Mouse (Mus musculus) MEL (cell line): ENCODE results near the gene Mfsd8. TPM values are rescaled to one million over a fixed set of nuclear protein-coding genes. Genes with fewer than 3 reads are reported as not detected.

ENCODE experiments used
- DNase-seq: peaks from one replicate; pipeline ENCODE4 v3.0.0; 2011; ENCODE audit warnings: low read depth, low spot score
- H3K27ac ChIP-seq: 2 replicates; pipeline ENCODE4 v1.5.1; 2012; ENCODE audit warnings: low read depth, mild to moderate bottlenecking, control low read depth, low read length, moderate library complexity; ENCODE audit not compliant: control insufficient read depth
- H3K27me3 ChIP-seq, 2 experiments: fragments of 150-350 bp in 1 of 2; sonication (generic) in 1 of 2; 2 replicates each; pipeline ENCODE4 v1.6.1; 2012; ENCODE audit warnings: low read length in 2 of 2, mild to moderate bottlenecking in 2 of 2, improper control_type of control experiment in 1 of 2, moderate library complexity in 1 of 2; ENCODE audit not compliant: insufficient read depth in 2 of 2, control insufficient read depth in 1 of 2
- H3K36me3 ChIP-seq, 2 experiments: 2 replicates each; pipeline ENCODE4 v1.6.1; 2012 to 2014; ENCODE audit warnings: low read length in 2 of 2, improper control_type of control experiment in 1 of 2, inconsistent platforms in 1 of 2, mild to moderate bottlenecking in 1 of 2; ENCODE audit not compliant: insufficient read depth in 2 of 2, control insufficient read depth in 1 of 2
- H3K4me1 ChIP-seq, 2 experiments: fragments of 150-350 bp in 1 of 2; sonication (generic) in 1 of 2; 2 replicates each; pipeline ENCODE4 v1.6.1; 2012; ENCODE audit warnings: low read length in 2 of 2, improper control_type of control experiment in 1 of 2, mild to moderate bottlenecking in 1 of 2; ENCODE audit not compliant: insufficient read depth in 2 of 2, control insufficient read depth in 1 of 2
- H3K4me3 ChIP-seq, 2 experiments: fragments of 150-350 bp in 1 of 2; sonication (generic) in 1 of 2; 2 replicates each; pipeline ENCODE4 v1.5.1; 2012; ENCODE audit warnings: low read depth in 2 of 2, low read length in 2 of 2, mild to moderate bottlenecking in 2 of 2, moderate library complexity in 2 of 2, control low read depth in 1 of 2, improper control_type of control experiment in 1 of 2; ENCODE audit not compliant: control insufficient read depth in 1 of 2, insufficient read depth in 1 of 2
- H3K79me2 ChIP-seq: 2 replicates; pipeline ENCODE4 v1.6.1; 2012; ENCODE audit warnings: mild to moderate bottlenecking, low read length, moderate library complexity; ENCODE audit not compliant: control insufficient read depth, poor library complexity, insufficient read depth
- H3K9ac ChIP-seq: 2 replicates; pipeline ENCODE4 v1.6.1; 2012; ENCODE audit warnings: low read depth, mild to moderate bottlenecking, control low read depth, low read length, moderate library complexity; ENCODE audit not compliant: control insufficient read depth, poor library complexity, severe bottlenecking
- H3K9me3 ChIP-seq: fragments of 150-350 bp; sonication (generic); replicated peaks from 2 replicates; pipeline ENCODE4 v1.6.1; 2012; ENCODE audit warnings: mild to moderate bottlenecking, low read length, improper control_type of control experiment, moderate library complexity; ENCODE audit not compliant: insufficient read depth
- BHLHE40 ChIP-seq: IDR thresholded peaks from 2 replicates; pipeline ENCODE4 v1.6.1; 2012; ENCODE audit warnings: low read depth, mild to moderate bottlenecking, inconsistent platforms, low read length, improper control_type of control experiment, borderline replicate concordance
- CHD1 ChIP-seq: IDR thresholded peaks from 2 replicates; pipeline ENCODE4 v1.6.1; 2012; ENCODE audit warnings: low read depth, mild to moderate bottlenecking, inconsistent platforms, low read length, improper control_type of control experiment
- CHD2 ChIP-seq: IDR thresholded peaks from 2 replicates; pipeline ENCODE4 v1.6.1; 2011; ENCODE audit warnings: low read length, improper control_type of control experiment
- CTCF ChIP-seq, 3 experiments: IDR thresholded peaks in 2 of 3; conservative IDR thresholded peaks in 1 of 3; 2 replicates each; pipeline ENCODE4 v1.5.1; 2011 to 2012; ENCODE audit warnings: low read length in 3 of 3, low read depth in 2 of 3, mild to moderate bottlenecking in 2 of 3, improper control_type of control experiment in 1 of 3, inconsistent platforms in 1 of 3, mixed read lengths in 1 of 3, moderate library complexity in 1 of 3; ENCODE audit not compliant: control insufficient read depth in 1 of 3, insufficient read depth in 1 of 3, poor library complexity in 1 of 3, severe bottlenecking in 1 of 3
- E2F4 ChIP-seq: IDR thresholded peaks from 2 replicates; pipeline ENCODE4 v1.6.1; 2011; ENCODE audit warnings: low read depth, low read length, improper control_type of control experiment, borderline replicate concordance
- ELF1 ChIP-seq: IDR thresholded peaks from 2 replicates; pipeline ENCODE4 v1.6.1; 2014; ENCODE audit warnings: low read depth, mild to moderate bottlenecking, inconsistent platforms, low read length, improper control_type of control experiment, moderate library complexity
- EP300 ChIP-seq, 2 experiments: IDR thresholded peaks; 2 replicates each; pipeline ENCODE4 v1.6.1; 2011; ENCODE audit warnings: improper control_type of control experiment in 2 of 2, low read length in 2 of 2, low read depth in 1 of 2, mild to moderate bottlenecking in 1 of 2
- ETS1 ChIP-seq: IDR thresholded peaks from 2 replicates; pipeline ENCODE4 v1.6.1; 2012; ENCODE audit warnings: low read depth, mild to moderate bottlenecking, inconsistent platforms, low read length, improper control_type of control experiment, moderate library complexity
- GABPA ChIP-seq: IDR thresholded peaks from 2 replicates; pipeline ENCODE4 v1.6.1; 2012; ENCODE audit warnings: low read depth, mild to moderate bottlenecking, inconsistent platforms, low read length, improper control_type of control experiment, moderate library complexity
- GATA1 ChIP-seq: IDR thresholded peaks from 2 replicates; pipeline ENCODE4 v1.6.1; 2011; ENCODE audit warnings: low read depth, low read length, improper control_type of control experiment
- HCFC1 ChIP-seq: IDR thresholded peaks from 2 replicates; pipeline ENCODE4 v1.6.1; 2012; ENCODE audit warnings: low read depth, mild to moderate bottlenecking, inconsistent platforms, low read length, improper control_type of control experiment, moderate library complexity
- JUND ChIP-seq: IDR thresholded peaks from 2 replicates; pipeline ENCODE4 v1.6.1; 2011; ENCODE audit warnings: low read depth, mild to moderate bottlenecking, improper control_type of control experiment, low read length
- KAT2A ChIP-seq: conservative IDR thresholded peaks from 2 replicates; pipeline ENCODE4 v1.6.1; 2012; ENCODE audit warnings: low read depth, low read length, improper control_type of control experiment, inconsistent platforms
- MAFK ChIP-seq: IDR thresholded peaks from 2 replicates; pipeline ENCODE4 v1.6.1; 2011; ENCODE audit warnings: low read depth, mild to moderate bottlenecking, low read length, improper control_type of control experiment, borderline replicate concordance
- MAX ChIP-seq: IDR thresholded peaks from 2 replicates; pipeline ENCODE4 v1.6.1; 2011; ENCODE audit warnings: low read length, improper control_type of control experiment
- MAZ ChIP-seq: IDR thresholded peaks from 2 replicates; pipeline ENCODE4 v1.6.1; 2012; ENCODE audit warnings: low read depth, mild to moderate bottlenecking, inconsistent platforms, low read length, improper control_type of control experiment
- MEF2A ChIP-seq: IDR thresholded peaks from 2 replicates; pipeline ENCODE4 v1.6.1; 2014; ENCODE audit warnings: low read depth, mild to moderate bottlenecking, inconsistent platforms, low read length, improper control_type of control experiment; ENCODE audit not compliant: poor library complexity, insufficient replicate concordance, severe bottlenecking; ENCODE audit errors: extremely low read depth
- MXI1 ChIP-seq: IDR thresholded peaks from 2 replicates; pipeline ENCODE4 v1.6.1; 2011; ENCODE audit warnings: mild to moderate bottlenecking, low read depth, low read length, improper control_type of control experiment
- MYB ChIP-seq: IDR thresholded peaks from 2 replicates; pipeline ENCODE4 v1.6.1; 2011; ENCODE audit warnings: mild to moderate bottlenecking, low read depth, low read length, improper control_type of control experiment
- MYC ChIP-seq: IDR thresholded peaks from 2 replicates; pipeline ENCODE4 v1.6.1; 2011; ENCODE audit warnings: low read depth, mild to moderate bottlenecking, low read length, improper control_type of control experiment, moderate library complexity
- NELFE ChIP-seq: IDR thresholded peaks from 2 replicates; pipeline ENCODE4 v1.6.1; 2011; ENCODE audit warnings: low read depth, low read length, improper control_type of control experiment
- NRF1 ChIP-seq: IDR thresholded peaks from 2 replicates; pipeline ENCODE4 v1.6.1; 2014; ENCODE audit warnings: low read depth, mild to moderate bottlenecking, inconsistent platforms, low read length, improper control_type of control experiment, moderate library complexity; ENCODE audit not compliant: poor library complexity, insufficient read depth, severe bottlenecking
- POLR2A ChIP-seq, 2 experiments: IDR thresholded peaks; 2 replicates each; pipeline ENCODE4 v1.6.1; 2011 to 2012; ENCODE audit warnings: low read length in 2 of 2, mild to moderate bottlenecking in 2 of 2, control low read depth in 1 of 2, improper control_type of control experiment in 1 of 2, low read depth in 1 of 2, moderate library complexity in 1 of 2; ENCODE audit not compliant: control insufficient read depth in 1 of 2, insufficient read depth in 1 of 2, poor library complexity in 1 of 2
- POLR2AphosphoS2 ChIP-seq: IDR thresholded peaks from 2 replicates; pipeline ENCODE4 v1.6.1; 2011; ENCODE audit warnings: low read length, improper control_type of control experiment
- POLR2AphosphoS5 ChIP-seq: IDR thresholded peaks from 2 replicates; pipeline ENCODE4 v1.6.1; 2012; ENCODE audit warnings: low read depth, borderline replicate concordance, mild to moderate bottlenecking, inconsistent platforms, low read length, moderate library complexity, mixed read lengths
- RAD21 ChIP-seq: IDR thresholded peaks from 2 replicates; pipeline ENCODE4 v1.6.1; 2011; ENCODE audit warnings: mild to moderate bottlenecking, low read depth, low read length, improper control_type of control experiment
- RCOR1 ChIP-seq: IDR thresholded peaks from 2 replicates; pipeline ENCODE4 v1.6.1; 2012; ENCODE audit warnings: low read depth, mild to moderate bottlenecking, inconsistent platforms, low read length, improper control_type of control experiment
- SIN3A ChIP-seq: IDR thresholded peaks from 2 replicates; pipeline ENCODE4 v1.6.1; 2012; ENCODE audit warnings: low read length, improper control_type of control experiment, inconsistent platforms
- SMC3 ChIP-seq: IDR thresholded peaks from 2 replicates; pipeline ENCODE4 v1.6.1; 2011; ENCODE audit warnings: low read depth, low read length, improper control_type of control experiment
- TAL1 ChIP-seq: IDR thresholded peaks from 2 replicates; pipeline ENCODE4 v1.6.1; 2012; ENCODE audit warnings: mild to moderate bottlenecking, inconsistent platforms, low read length, moderate library complexity, mixed read lengths
- TBP ChIP-seq: IDR thresholded peaks from 2 replicates; pipeline ENCODE4 v1.8.0; 2011; ENCODE audit warnings: low read depth, low read length, improper control_type of control experiment
- TCF12 ChIP-seq: IDR thresholded peaks from 2 replicates; pipeline ENCODE4 v1.6.1; 2014; ENCODE audit warnings: low read depth, mild to moderate bottlenecking, inconsistent platforms, low read length, improper control_type of control experiment, moderate library complexity
- UBTF ChIP-seq: IDR thresholded peaks from 2 replicates; pipeline ENCODE4 v1.6.1; 2012; ENCODE audit warnings: low read depth, mild to moderate bottlenecking, inconsistent platforms, low read length, improper control_type of control experiment, moderate library complexity, borderline replicate concordance; ENCODE audit not compliant: insufficient read depth
- USF2 ChIP-seq, 2 experiments: IDR thresholded peaks; 2 replicates each; pipeline ENCODE4 v1.6.1; 2011 to 2012; ENCODE audit warnings: improper control_type of control experiment in 2 of 2, low read length in 2 of 2, borderline replicate concordance in 1 of 2, inconsistent platforms in 1 of 2, low read depth in 1 of 2, mild to moderate bottlenecking in 1 of 2; ENCODE audit not compliant: insufficient read depth in 1 of 2
- ZC3H11A ChIP-seq: IDR thresholded peaks from 2 replicates; pipeline ENCODE4 v1.6.1; 2012; ENCODE audit warnings: low read depth, mild to moderate bottlenecking, inconsistent platforms, low read length, improper control_type of control experiment
- ZKSCAN1 ChIP-seq: IDR thresholded peaks from 2 replicates; pipeline ENCODE4 v1.6.1; 2012; ENCODE audit warnings: low read depth, mild to moderate bottlenecking, inconsistent platforms, low read length, improper control_type of control experiment, moderate library complexity
- ZMIZ1 ChIP-seq: IDR thresholded peaks from 2 replicates; pipeline ENCODE4 v1.6.1; 2012; ENCODE audit warnings: low read depth, mild to moderate bottlenecking, inconsistent platforms, low read length, improper control_type of control experiment, moderate library complexity
- ZNF384 ChIP-seq: IDR thresholded peaks from 2 replicates; pipeline ENCODE4 v1.6.1; 2012; ENCODE audit warnings: low read depth, mild to moderate bottlenecking, inconsistent platforms, low read length, improper control_type of control experiment
- polyA plus RNA-seq, 2 experiments: library from polyadenylated mRNA; stranded (reverse) in 1 of 2; unstranded in 1 of 2; fragments of >175 nt in 1 of 2; fragments of >200 nt in 1 of 2; gene quantifications; 2 replicates each; pipeline versions ENCODE4 v1.2.1 to v1.2.4; 2012; ENCODE audit warnings: low replicate concordance in 2 of 2, low read depth in 1 of 2; ENCODE audit not compliant: insufficient read length in 2 of 2, insufficient read depth in 1 of 2, missing spikeins in 1 of 2
- total RNA-seq: library from RNA; depleted of rRNA; stranded (reverse); fragments of 300-350 nt; gene quantifications from 2 replicates; pipeline ENCODE4 v1.2.3, GENCODE M21; 2012

The Mfsd8 gene
- total and polyA plus RNA-seq, 3 experiments: 4.0 to 6.4 TPM; not detected in 1

GRCm38 (mm10) chr3:40798500-40798899 is 48.2 kb downstream of the Mfsd8 start:
- TF ChIP-seq TAL1: no peak
- peak; percentile 3; the same call in 1 of the 2 replicates for TF ChIP-seq ZNF384
- no peak for TF ChIP-seq MAX
- no peak for TF ChIP-seq UBTF
- peak; percentile 75 for TF ChIP-seq SMC3
- TF ChIP-seq RCOR1: no peak
- TF ChIP-seq TBP: no peak
- no peak for TF ChIP-seq CHD2
- no peak for TF ChIP-seq ELF1
- no peak for TF ChIP-seq CHD1
- 0 out of 2 replicates have a peak, but pooled peaks have one; percentile 26 for TF ChIP-seq MXI1
- TF ChIP-seq ZKSCAN1: no peak
- no peak for TF ChIP-seq KAT2A
- TF ChIP-seq POLR2A (IDR thresholded peaks at IDR 0.05; ENCODE audit: control insufficient read depth in 1 of 2, insufficient read depth in 1 of 2, low read depth in 1 of 2, low read length in 2 of 2, poor library complexity in 1 of 2): peak in 1 of 2 experiments; percentile 37; a peak in 1 of 4 replicates
- TF ChIP-seq POLR2AphosphoS2: no peak
- TF ChIP-seq TCF12: no peak
- 0 out of 2 replicates have a peak, but pooled peaks have one; percentile 9 for TF ChIP-seq ETS1
- TF ChIP-seq SIN3A: peak; percentile 68
- no peak for TF ChIP-seq JUND
- no peak for TF ChIP-seq POLR2AphosphoS5
- no peak for TF ChIP-seq MYC
- no peak for TF ChIP-seq USF2 (IDR thresholded peaks at IDR 0.05; ENCODE audit: borderline replicate concordance in 1 of 2, insufficient read depth in 1 of 2, low read depth in 1 of 2, low read length in 2 of 2)
- TF ChIP-seq MAZ: no peak
- no peak for TF ChIP-seq GABPA
- TF ChIP-seq CTCF (IDR thresholded peaks at IDR 0.05 in 2 of 3, conservative IDR thresholded peaks at IDR 0.05 in 1 of 3; ENCODE audit: control insufficient read depth in 1 of 3, insufficient read depth in 1 of 3, low read depth in 2 of 3, low read length in 3 of 3, poor library complexity in 1 of 3, severe bottlenecking in 1 of 3): peak; percentile 66 to 85 (median 73)
- TF ChIP-seq E2F4: no peak
- no peak for TF ChIP-seq MAFK
- peak; percentile 38 for TF ChIP-seq ZC3H11A
- peak; percentile 75 for TF ChIP-seq GATA1
- no peak for TF ChIP-seq EP300 (IDR thresholded peaks at IDR 0.05; ENCODE audit: low read depth in 1 of 2, low read length in 2 of 2)
- TF ChIP-seq MEF2A: no peak
- no peak for TF ChIP-seq NRF1
- peak; percentile 76 for TF ChIP-seq RAD21
- TF ChIP-seq BHLHE40: no peak
- no peak for TF ChIP-seq ZMIZ1
- TF ChIP-seq HCFC1: no peak
- TF ChIP-seq MYB: no peak
- no peak for TF ChIP-seq NELFE
- TF ChIP-seq, all 39 proteins: peak for 10
- H3K4me3 ChIP-seq: peak overlapping the region; percentile 47 to 80
- H3K27me3 ChIP-seq: no peaks in the 10 kb centered on the region
- peaks cover 20 to 25% of the 10 kb centered on the region in 2 experiments for H3K36me3 ChIP-seq
- H3K9me3 ChIP-seq: no peaks in the 10 kb centered on the region
- peak; percentile 92 for DNase-seq
- peak overlapping the region; percentile 22; the same call in 1 of the 2 replicates for H3K27ac ChIP-seq
- peaks cover 2 to 15% of the 10 kb centered on the region in 2 experiments; a peak in 2 of 4 replicates for H3K4me1 ChIP-seq
- peak overlapping the region; percentile 97; the same call in 1 of the 2 replicates for H3K9ac ChIP-seq
- H3K79me2 ChIP-seq: peaks cover 19% of the 10 kb centered on the region
